Comparison of ENCODE assay signal across 22 mouse cellular contexts in the genomic region with DNA sequence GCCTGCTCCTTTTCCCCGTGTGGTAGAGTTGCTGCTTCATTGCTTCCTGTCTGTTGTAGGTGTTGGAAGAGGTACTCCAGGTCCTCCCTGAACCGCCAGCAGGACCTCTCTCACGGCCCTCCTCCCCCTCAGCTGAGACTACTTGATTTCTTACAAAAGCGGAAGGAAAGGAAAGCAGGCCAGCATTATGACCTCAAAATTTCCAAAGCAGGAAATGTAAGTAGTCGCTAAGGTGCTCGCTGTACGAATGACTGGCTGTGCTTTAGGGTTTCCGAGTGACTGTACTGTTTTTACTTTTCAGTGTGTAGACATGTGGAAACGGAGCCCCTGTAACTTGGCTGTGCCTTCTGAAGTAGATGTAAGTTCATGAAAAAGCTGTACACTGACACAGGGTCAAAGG. TPM values are rescaled to one million over a fixed set of nuclear protein-coding genes. Genes with fewer than 3 reads are reported as not detected.
A peak's percentile ranks its signal among the peaks of the same experiment; 100 is the strongest.
DNase-seq lines count a peak whose midpoint lies in the region; ATAC-seq and TF ChIP-seq lines count a peak whose summit lies in the region.
"Had no signal": no experiment of that assay in that cellular context is flagged by ENCODE, and none has a peak within 500 bp of the region (broad histone marks: within the 10 kb centered on the region; RNA-seq: fewer than 3 reads in every experiment).

No protein-coding gene starts in this region.

- H3K9me3 ChIP-seq in heart, embryonic 15.5 days (replicated peaks), result no peaks in the 10 kb centered on the region
- no peaks in the 10 kb centered on the region for H3K9me3 ChIP-seq in heart, embryonic 12.5 days (replicated peaks)
- H3K9me3 ChIP-seq in CH12.LX (replicated peaks; ENCODE audit: low read length), result no peaks in the 10 kb centered on the region
- no peaks in the 10 kb centered on the region for H3K9me3 ChIP-seq in intestine, embryonic 16.5 days (ENCODE audit: control insufficient read depth, low read length)
- H3K9me3 ChIP-seq: embryonic facial prominence, embryonic 15.5 days; forebrain, embryonic 15.5 days; hindbrain, embryonic 13.5 days; midbrain, embryonic 15.5 days; stomach, embryonic 15.5 days had no signal

- no peak overlapping the region for H3K4me2 ChIP-seq in heart, embryonic 15.5 days
- H3K4me2 ChIP-seq in heart, embryonic 12.5 days, result no peak overlapping the region
- peak overlapping the region; percentile 47 for H3K4me2 ChIP-seq in CH12.LX (ENCODE audit: insufficient read depth, low read depth, poor library complexity, severe bottlenecking)
- no peak overlapping the region for H3K4me2 ChIP-seq in intestine, embryonic 16.5 days (ENCODE audit: low read depth, low read length)
- H3K4me2 ChIP-seq: embryonic facial prominence, embryonic 15.5 days; forebrain, embryonic 15.5 days; hindbrain, embryonic 13.5 days; lung, embryonic 14.5 days; midbrain, embryonic 15.5 days; stomach, embryonic 15.5 days had no signal

- H3K4me1 ChIP-seq in heart, embryonic 15.5 days (replicated peaks), result no peaks in the 10 kb centered on the region
- H3K4me1 ChIP-seq in heart, embryonic 12.5 days (replicated peaks), result no peaks in the 10 kb centered on the region
- peaks cover 3 to 22% of the 10 kb centered on the region in 2 experiments; a peak in 3 of 4 replicates for H3K4me1 ChIP-seq in CH12.LX (ENCODE audit: control insufficient read depth in 1 of 2, insufficient read depth in 2 of 2)
- H3K4me1 ChIP-seq in intestine, embryonic 16.5 days (ENCODE audit: control insufficient read depth, insufficient read depth, low read length), result no peaks in the 10 kb centered on the region
- H3K4me1 ChIP-seq: embryonic facial prominence, embryonic 15.5 days; forebrain, embryonic 15.5 days; hindbrain, embryonic 13.5 days; midbrain, embryonic 15.5 days; stomach, embryonic 15.5 days had no signal

- 0 out of 2 replicates have a peak, but pooled peaks cover 12% of the 10 kb centered on the region for H3K79me2 ChIP-seq in CH12.LX (replicated peaks; ENCODE audit: control insufficient read depth, extremely low read depth, insufficient read depth, poor library complexity, severe bottlenecking)

- H3K27ac ChIP-seq in heart, embryonic 15.5 days, result peak overlapping the region; percentile 9; the same call in 1 of the 2 replicates
- no peak overlapping the region for H3K27ac ChIP-seq in heart, embryonic 12.5 days (ENCODE audit: poor library complexity, severe bottlenecking)
- peak overlapping the region; percentile 77 for H3K27ac ChIP-seq in CH12.LX (ENCODE audit: insufficient read depth, low read depth)
- H3K27ac ChIP-seq in intestine, embryonic 16.5 days (ENCODE audit: low read length), result no peak overlapping the region
- no peak overlapping the region for H3K27ac ChIP-seq in left cerebral cortex, adult 2 months
- H3K27ac ChIP-seq: embryonic facial prominence, embryonic 15.5 days; forebrain, embryonic 15.5 days; hindbrain, embryonic 13.5 days; kidney, postnatal 0 days; midbrain, embryonic 15.5 days; stomach, embryonic 15.5 days had no signal

- no peak for TF ChIP-seq RAD21 in CH12.LX (IDR thresholded peaks at IDR 0.05; ENCODE audit: low read depth, low read length)

- no peak for TF ChIP-seq CTCF in CH12.LX (conservative IDR thresholded peaks at IDR 0.05 in 1 of 2, IDR thresholded peaks at IDR 0.05 in 1 of 2; ENCODE audit: low read depth in 2 of 2, low read length in 2 of 2)
- no peak for TF ChIP-seq CTCF in left cerebral cortex, adult 2 months (IDR thresholded peaks at IDR 0.05)

- TF ChIP-seq EP300 in CH12.LX (IDR thresholded peaks at IDR 0.05; ENCODE audit: low read length), result peak; percentile 79

- no peak for ATAC-seq in heart, embryonic 15.5 days (replicated peaks; ENCODE audit: insufficient number of reproducible peaks, insufficient read depth, low FRiP score, low read depth)
- ATAC-seq in heart, embryonic 12.5 days (ENCODE audit: insufficient number of reproducible peaks, low FRiP score), result no peak; the same call in 1 of the 2 replicates
- peak; percentile 94 for ATAC-seq in inflammation-experienced regulatory T-cells, adult 6 months
- no peak for ATAC-seq in intestine, embryonic 16.5 days
- ATAC-seq: forebrain, embryonic 15.5 days; midbrain, embryonic 15.5 days had no signal

- no peak; the same call in 1 of the 2 replicates for TF ChIP-seq POLR2A in CH12.LX (IDR thresholded peaks at IDR 0.05; ENCODE audit: low read depth, low read length)

- H3K36me3 ChIP-seq in heart, embryonic 15.5 days, result peaks cover 84% of the 10 kb centered on the region
- H3K36me3 ChIP-seq in heart, embryonic 12.5 days, result peaks cover 78% of the 10 kb centered on the region
- H3K36me3 ChIP-seq in CH12.LX (replicated peaks in 1 of 2; ENCODE audit: control insufficient read depth in 1 of 2, insufficient read depth in 1 of 2, low read length in 1 of 2), result peaks cover 59 to 86% of the 10 kb centered on the region in 2 experiments
- peaks cover 8% of the 10 kb centered on the region for H3K36me3 ChIP-seq in intestine, embryonic 16.5 days (ENCODE audit: control insufficient read depth, insufficient read depth, low read length)

- DNase-seq in 416B (ENCODE audit: low read depth), result peak; percentile 60
- DNase-seq in CH12.LX (ENCODE audit: extremely low read depth), result peak; percentile 89
- DNase-seq in urinary bladder, postnatal 4 days (ENCODE audit: low spot score in 2 of 2), result no peak
- DNase-seq in left cerebral cortex, adult 2 months (ENCODE audit: extremely low spot score in 1 of 2, low spot score in 2 of 2), result no peak
- DNase-seq: adrenal gland, postnatal 14 days; gastrocnemius, postnatal 14 days; left cerebral cortex, postnatal 4 days; lung, embryonic 14.5 days; right cerebral cortex, adult 18-20 months; thymus, postnatal 25 days had no signal

- 67% methylated on average over 9 of the region's 9 CpGs for WGBS in heart, embryonic 15.5 days
- whole genome bisulfite sequencing in heart, embryonic 12.5 days, result 64% methylated on average over 9 of the region's 9 CpGs
- WGBS in intestine, embryonic 16.5 days, result 86% methylated on average over 9 of the region's 9 CpGs

- H3K4me3 ChIP-seq in heart, embryonic 15.5 days, result no peak overlapping the region
- H3K4me3 ChIP-seq in heart, embryonic 12.5 days, result no peak overlapping the region
- no peak overlapping the region for H3K4me3 ChIP-seq in CH12.LX (replicated peaks in 1 of 3; ENCODE audit: low read depth in 2 of 3, low read length in 2 of 3, poor library complexity in 1 of 3)
- H3K4me3 ChIP-seq in intestine, embryonic 16.5 days (ENCODE audit: low read length), result no peak overlapping the region
- H3K4me3 ChIP-seq in left cerebral cortex, adult 2 months, result no peak overlapping the region
- H3K4me3 ChIP-seq: embryonic facial prominence, embryonic 15.5 days; forebrain, embryonic 15.5 days; hindbrain, embryonic 13.5 days; midbrain, embryonic 15.5 days; stomach, embryonic 15.5 days had no signal

- H3K9ac ChIP-seq in heart, embryonic 15.5 days, result no peak overlapping the region
- H3K9ac ChIP-seq in heart, embryonic 12.5 days, result no peak overlapping the region
- 0 out of 2 replicates have a peak overlapping the region, but pooled peaks have one; percentile 7 for H3K9ac ChIP-seq in CH12.LX (ENCODE audit: insufficient read depth, low read depth)
- no peak overlapping the region for H3K9ac ChIP-seq in intestine, embryonic 16.5 days (ENCODE audit: low read depth, low read length)
- H3K9ac ChIP-seq: embryonic facial prominence, embryonic 15.5 days; forebrain, embryonic 15.5 days; hindbrain, embryonic 13.5 days; lung, embryonic 14.5 days; midbrain, embryonic 15.5 days; stomach, embryonic 15.5 days had no signal

- no peaks in the 10 kb centered on the region for H3K27me3 ChIP-seq in heart, embryonic 15.5 days
- H3K27me3 ChIP-seq in heart, embryonic 12.5 days (replicated peaks), result no peaks in the 10 kb centered on the region
- no peaks in the 10 kb centered on the region for H3K27me3 ChIP-seq in CH12.LX (replicated peaks)
- no peaks in the 10 kb centered on the region for H3K27me3 ChIP-seq in intestine, embryonic 16.5 days (replicated peaks; ENCODE audit: control insufficient read depth, insufficient read depth, low read length)
- H3K27me3 ChIP-seq: embryonic facial prominence, embryonic 15.5 days; forebrain, embryonic 15.5 days; hindbrain, embryonic 13.5 days; midbrain, embryonic 15.5 days; stomach, embryonic 15.5 days had no signal

- intact Hi-C loops in left cerebral cortex, adult 2 months (cut with DNase I), result no loop called here

- dilution Hi-C loops in CH12.LX (cut with MboI; ENCODE audit: extremely low pct_ligation_motif_present, extremely low pct_unique_long_range_greater_than_20kb, low sequenced_read_pairs), result no loop called here

- in situ Hi-C loops in CH12.LX (cut with MboI; ENCODE audit: low pct_ligation_motif_present, low pct_unique_long_range_greater_than_20kb, low sequenced_read_pairs), result no loop called here

RNA-seq across cellular contexts. Expression of a gene that starts 5.2 kb away (rescaled TPM):
- 0.26 TPM in 1 of 2 replicates, not detected in the other for polyA plus RNA-seq in heart, embryonic 15.5 days (2015; fragmentation: Nextera tagmentation; extraction: Ambion mirVana)
- polyA plus RNA-seq in heart, embryonic 12.5 days (2016; fragmentation: Nextera tagmentation; extraction: Ambion mirVana), result 1.0 TPM in 1 of 2 replicates, not detected in the other
- total RNA-seq in CH12.LX (2012; rRNA removed) (not detected in 2 replicates), CH12.LX (2014; rRNA removed) (not detected in 2 replicates)
- polyA plus RNA-seq in CH12.LX (2012; ENCODE audit: insufficient read length, low read depth), result 0.61 TPM in 1 of 2 replicates, not detected in the other
- 1 to 10 TPM in 2 of 3 experiments, not detected in 1; 1.1 TPM for polyA plus RNA-seq in inflammation-experienced regulatory T-cells, adult 6 months (2017; shearing (Covaris generic))
- 0.53 TPM in 1 of 2 replicates, not detected in the other for polyA plus RNA-seq in intestine, embryonic 16.5 days (2015; fragmentation: Nextera tagmentation; extraction: Ambion mirVana)
- total RNA-seq in left cerebral cortex, adult 2 months (2021), result not detected
- total RNA-seq: adrenal gland, postnatal 14 days; gastrocnemius, postnatal 14 days; layer of hippocampus, postnatal 10 days; left cerebral cortex, postnatal 4 days had no signal
- polyA plus RNA-seq: cortical plate, adult 2 months; embryonic facial prominence, embryonic 15.5 days; midbrain, embryonic 15.5 days; stomach, embryonic 15.5 days had no signal

RNA-seq across cellular contexts. Expression of a gene that starts 16.4 kb away (rescaled TPM):
- polyA plus RNA-seq in heart, embryonic 15.5 days (2015; fragmentation: Nextera tagmentation; extraction: Ambion mirVana), result 58.3 and 60.7 TPM in 2 replicates
- 76.3 and 82.2 TPM in 2 replicates for polyA plus RNA-seq in heart, embryonic 12.5 days (2016; fragmentation: Nextera tagmentation; extraction: Ambion mirVana)
- total RNA-seq in CH12.LX (2012; rRNA removed) (34.1 and 36.6 TPM in 2 replicates), CH12.LX (2014; rRNA removed) (38.6 and 45.3 TPM in 2 replicates)
- 66.3 and 69.5 TPM in 2 replicates for polyA plus RNA-seq in CH12.LX (2012; ENCODE audit: insufficient read length, low read depth)
- 100 to 1,000 TPM; 167 to 260 (median 233) TPM for polyA plus RNA-seq in inflammation-experienced regulatory T-cells, adult 6 months (2017; shearing (Covaris generic))
- polyA plus RNA-seq in intestine, embryonic 16.5 days (2015; fragmentation: Nextera tagmentation; extraction: Ambion mirVana), result 72.9 and 77.8 TPM in 2 replicates
- 10 to 100 TPM; 37.6 to 48.2 TPM for total RNA-seq in left cerebral cortex, adult 2 months (2021)

RNA-seq across cellular contexts. Expression of a gene that starts 26.2 kb away (rescaled TPM):
- polyA plus RNA-seq in heart, embryonic 15.5 days (2015; fragmentation: Nextera tagmentation; extraction: Ambion mirVana), result 61.5 and 73.6 TPM in 2 replicates
- 74.6 and 82.6 TPM in 2 replicates for polyA plus RNA-seq in heart, embryonic 12.5 days (2016; fragmentation: Nextera tagmentation; extraction: Ambion mirVana)
- 124 and 153 TPM in 2 replicates for total RNA-seq in CH12.LX (2012; rRNA removed)
- total RNA-seq in CH12.LX (2014; rRNA removed), result 102 and 107 TPM in 2 replicates
- polyA plus RNA-seq in CH12.LX (2012; ENCODE audit: insufficient read length, low read depth), result 230 and 238 TPM in 2 replicates
- polyA plus RNA-seq in inflammation-experienced regulatory T-cells, adult 6 months (2017; shearing (Covaris generic)), result 100 to 1,000 TPM; 228 to 264 (median 247) TPM
- polyA plus RNA-seq in intestine, embryonic 16.5 days (2015; fragmentation: Nextera tagmentation; extraction: Ambion mirVana), result 84.2 and 91.4 TPM in 2 replicates
- total RNA-seq in left cerebral cortex, adult 2 months (2021), result 10 to 100 TPM; 34.3 to 37.3 TPM

RNA-seq across cellular contexts. Expression of a gene that starts 26.4 kb away (rescaled TPM):
- 32.9 and 34.5 TPM in 2 replicates for polyA plus RNA-seq in heart, embryonic 15.5 days (2015; fragmentation: Nextera tagmentation; extraction: Ambion mirVana)
- 35.8 and 41.2 TPM in 2 replicates for polyA plus RNA-seq in heart, embryonic 12.5 days (2016; fragmentation: Nextera tagmentation; extraction: Ambion mirVana)
- total RNA-seq in CH12.LX (2012; rRNA removed) (48.0 and 48.1 TPM in 2 replicates), CH12.LX (2014; rRNA removed) (31.5 and 33.9 TPM in 2 replicates)
- polyA plus RNA-seq in CH12.LX (2012; ENCODE audit: insufficient read length, low read depth), result 52.0 and 63.7 TPM in 2 replicates
- polyA plus RNA-seq in inflammation-experienced regulatory T-cells, adult 6 months (2017; shearing (Covaris generic)), result 10 to 100 TPM; 71.1 to 93.1 (median 79.9) TPM
- polyA plus RNA-seq in intestine, embryonic 16.5 days (2015; fragmentation: Nextera tagmentation; extraction: Ambion mirVana), result 64.3 and 66.2 TPM in 2 replicates
- 10 to 100 TPM; 17.7 to 18.0 TPM for total RNA-seq in left cerebral cortex, adult 2 months (2021)

RNA-seq across cellular contexts. Expression of a gene that starts 46.4 kb away (rescaled TPM):
- polyA plus RNA-seq in heart, embryonic 15.5 days (2015; fragmentation: Nextera tagmentation; extraction: Ambion mirVana), result 0.63 and 0.86 TPM in 2 replicates
- 1.6 and 1.9 TPM in 2 replicates for polyA plus RNA-seq in heart, embryonic 12.5 days (2016; fragmentation: Nextera tagmentation; extraction: Ambion mirVana)
- total RNA-seq in CH12.LX (2012; rRNA removed) (0.08 and 0.13 TPM in 2 replicates), CH12.LX (2014; rRNA removed) (0.20 and 0.22 TPM in 2 replicates)
- 0.23 TPM in 2 replicates for polyA plus RNA-seq in CH12.LX (2012; ENCODE audit: insufficient read length, low read depth)
- not detected for polyA plus RNA-seq in inflammation-experienced regulatory T-cells, adult 6 months (2017; shearing (Covaris generic))
- 1.0 and 1.4 TPM in 2 replicates for polyA plus RNA-seq in intestine, embryonic 16.5 days (2015; fragmentation: Nextera tagmentation; extraction: Ambion mirVana)
- 1 to 10 TPM; 7.8 to 9.4 TPM for total RNA-seq in left cerebral cortex, adult 2 months (2021)

Comparison
In these comparisons a context has a peak if more than half of its experiments do, and no peak if none do; other contexts are left out.
1. H3K27ac ChIP-seq: peak in heart, embryonic 15.5 days (single experiment) and CH12.LX (single experiment); none in heart, embryonic 12.5 days (single experiment), intestine, embryonic 16.5 days (single experiment) and left cerebral cortex, adult 2 months (single experiment).
2. DNase-seq: peak in 416B (single experiment) and CH12.LX (single experiment); none in urinary bladder, postnatal 4 days (0 of 2) and left cerebral cortex, adult 2 months (0 of 2).